Mouse (Mus musculus) brain, adult 2 months (tissue): ENCODE data around the gene Ddias.
"Not testable (repeated sequence)": the region's sequence is repeated elsewhere in the genome, so short reads cannot be mapped to it uniquely, and the experiment has no call there.

Source experiments
- DNase-seq: peaks from one replicate; pipeline ENCODE4 v3.0.0; 2011; ENCODE audit warnings: low read depth, low spot score

Ddias gene

GRCm38 (mm10) chr7:92874116-92874675, at the start of gene Ddias, which contains the start of gene Prcp:
Ddias (minus strand) TSS chr7:92874247.
Prcp (plus strand) TSS chr7:92874470.
- DNase-seq: peak; percentile 97

GRCm38 (mm10) chr7:92920857-92921172, 46.8 kb upstream of the Ddias start:
- DNase-seq: no peak

GRCm38 (mm10) chr7:92920172-92920856, 46.3 kb upstream of the Ddias start:
- no peak for DNase-seq

- not testable (repeated sequence) for DNase-seq
Observed at GRCm38 (mm10) chr7:92904285-92904684, 30.2 kb upstream of the Ddias start.

GRCm38 (mm10) chr7:92903360-92904038, 29.5 kb upstream of the Ddias start:
- DNase-seq: peak; percentile 89

- peak; percentile 73 for DNase-seq
Observed at GRCm38 (mm10) chr7:92897021-92897420, 23.0 kb upstream of the Ddias start.

GRCm38 (mm10) chr7:92896036-92896435, 22.0 kb upstream of the Ddias start:
- peak; percentile 58 for DNase-seq

GRCm38 (mm10) chr7:92893478-92893877, 19.4 kb upstream of the Ddias start:
- peak; percentile 23 for DNase-seq

GRCm38 (mm10) chr7:92890618-92891230, 16.7 kb upstream of the Ddias start:
- DNase-seq: no peak

GRCm38 (mm10) chr7:92890211-92890610, 16.2 kb upstream of the Ddias start:
- DNase-seq: no peak

- no peak for DNase-seq
Observed at GRCm38 (mm10) chr7:92887230-92887629, 13.2 kb upstream of the Ddias start.

GRCm38 (mm10) chr7:92886801-92887200, 12.8 kb upstream of the Ddias start:
- DNase-seq: no peak

GRCm38 (mm10) chr7:92884998-92885660, 11.1 kb upstream of the Ddias start:
- no peak for DNase-seq

- no peak for DNase-seq
Observed at GRCm38 (mm10) chr7:92883850-92884716, 10.0 kb upstream of the Ddias start.

GRCm38 (mm10) chr7:92878575-92879285, 4.7 kb upstream of the Ddias start:
- peak; percentile 42 for DNase-seq

- peak; percentile 41 for DNase-seq
Observed at GRCm38 (mm10) chr7:92876538-92876937, 2.5 kb upstream of the Ddias start.

GRCm38 (mm10) chr7:92876066-92876465, 2.0 kb upstream of the Ddias start:
- peak; percentile 63 for DNase-seq

- DNase-seq: peak; percentile 98
Observed at GRCm38 (mm10) chr7:92874761-92875408, 838 bp upstream of the Ddias start.

- DNase-seq: no peak
Observed at GRCm38 (mm10) chr7:92871596-92871995, 2.5 kb downstream of the Ddias start.

GRCm38 (mm10) chr7:92870161-92870560, 3.9 kb downstream of the Ddias start:
- peak; percentile 27 for DNase-seq
